Mouse (Mus musculus) stomach, embryonic 14.5 days (tissue): ENCODE data around the gene Krt80. TPM values are rescaled to one million over a fixed set of nuclear protein-coding genes. Genes with fewer than 3 reads are reported as not detected.

ENCODE experiments used
- ATAC-seq: fragments of 200-750 bp; cut with Nextera tagmentation; 2 replicates; pipeline ENCODE4 v1.8.0; 2017; ENCODE audit warnings: low read depth, moderate TSS enrichment; ENCODE audit not compliant: insufficient number of reproducible peaks, insufficient read depth, low FRiP score
- H3K27ac ChIP-seq: fragments of 300-500 bp; sonication (generic); 2 replicates; pipeline ENCODE4 v1.5.1; 2014; ENCODE audit warnings: mild to moderate bottlenecking, low read length, moderate library complexity, mixed read lengths
- H3K27me3 ChIP-seq: fragments of 300-500 bp; sonication (generic); 2 replicates; pipeline ENCODE4 v1.6.1; 2014; ENCODE audit warnings: low read length, control low read depth, mixed read lengths; ENCODE audit not compliant: control insufficient read depth, insufficient read depth
- H3K36me3 ChIP-seq: fragments of 300-500 bp; sonication (generic); 2 replicates; pipeline ENCODE4 v1.6.1; 2014; ENCODE audit warnings: mild to moderate bottlenecking, control low read depth, low read length, moderate library complexity, mixed read lengths; ENCODE audit not compliant: control insufficient read depth, insufficient read depth
- H3K4me1 ChIP-seq: fragments of 300-500 bp; sonication (generic); 2 replicates; pipeline ENCODE4 v1.6.1; 2014; ENCODE audit warnings: low read length, control low read depth, mixed read lengths; ENCODE audit not compliant: control insufficient read depth, insufficient read depth
- H3K4me2 ChIP-seq: fragments of 300-500 bp; sonication (generic); replicated peaks from 2 replicates; pipeline ENCODE4 v1.6.1; 2014; ENCODE audit warnings: low read depth, low read length, control low read depth
- H3K4me3 ChIP-seq: fragments of 300-500 bp; sonication (generic); 2 replicates; pipeline ENCODE4 v1.5.1; 2014; ENCODE audit warnings: low read depth, low read length, control low read depth
- H3K9ac ChIP-seq: fragments of 300-500 bp; sonication (generic); replicated peaks from 2 replicates; pipeline ENCODE4 v1.6.1; 2014; ENCODE audit warnings: low read depth, mild to moderate bottlenecking, control low read depth, low read length, moderate library complexity, mixed read lengths
- H3K9me3 ChIP-seq: fragments of 300-500 bp; sonication (generic); 2 replicates; pipeline ENCODE4 v1.6.1; 2016; ENCODE audit warnings: low read depth, low read length, control low read depth; ENCODE audit not compliant: control insufficient read depth
- WGBS: fragments of 180-500 bp; shearing (Covaris S2); extraction: QIAGEN DNeasy Blood & Tissue Kit; methylation state at CpG from one replicate; pipeline ENCODE4 v1.1.7; 2014; 5-methylcytosine and 5-hydroxymethylcytosine counted together
- polyA plus RNA-seq: library from polyadenylated mRNA; unstranded; fragments of >200 nt; fragmentation: Nextera tagmentation; extraction: Ambion mirVana; gene quantifications from 2 replicates; pipeline ENCODE4 v1.2.1, GENCODE M21; 2014

The Krt80 gene
- polyA plus RNA-seq = 2.4 and 4.0 TPM in 2 replicates

GRCm38 (mm10) chr15:101370101-101370911, at the start of gene Krt80:
TSS of gene Krt80 (minus strand) at chr15:101370162.
- WGBS = 38% methylated on average over 21 of the region's 22 CpGs
- Histone ChIP-seq H3K27ac (peak within 1 kb of the TSS; percentile 75; the same call in 1 of the 2 replicates), H3K9ac (no peak within 1 kb of the TSS), H3K4me3 (no peak within 1 kb of the TSS), H3K9me3 (no peaks in the 10 kb centered on the region), H3K4me1 (peaks cover 35% of the 10 kb centered on the region), H3K36me3 (no peaks in the 10 kb centered on the region), H3K4me2 (peak within 1 kb of the TSS; percentile 22; the same call in 1 of the 2 replicates), H3K27me3 (no peaks in the 10 kb centered on the region)
- ATAC-seq = peak; percentile 60

- no peak overlapping the region for H3K4me2 ChIP-seq
- no peaks in the 10 kb centered on the region; the same call in 1 of the 2 replicates for H3K36me3 ChIP-seq
- no peak for ATAC-seq
- no peak overlapping the region for H3K27ac ChIP-seq
- no peaks in the 10 kb centered on the region for H3K27me3 ChIP-seq
- no peaks in the 10 kb centered on the region for H3K9me3 ChIP-seq
- H3K4me3 ChIP-seq = no peak overlapping the region
- no peak overlapping the region for H3K9ac ChIP-seq
- 0 out of 2 replicates have a peak, but pooled peaks cover 6% of the 10 kb centered on the region for H3K4me1 ChIP-seq
- 74% methylated on average over 4 of the region's 4 CpGs for WGBS
Observed at GRCm38 (mm10) chr15:101418950-101419349, 49.0 kb upstream of the Krt80 start.

GRCm38 (mm10) chr15:101414807-101415565, 45.0 kb upstream of the Krt80 start:
- 0 out of 2 replicates have a peak, but pooled peaks cover 6% of the 10 kb centered on the region for H3K4me1 ChIP-seq
- no peaks in the 10 kb centered on the region for H3K36me3 ChIP-seq
- no peak overlapping the region for H3K4me3 ChIP-seq
- 0 out of 2 replicates have a peak, but pooled peaks cover 2% of the 10 kb centered on the region for H3K27me3 ChIP-seq
- ATAC-seq = peak; percentile 81
- no peaks in the 10 kb centered on the region for H3K9me3 ChIP-seq
- H3K27ac ChIP-seq = peak overlapping the region; percentile 71
- H3K4me2 ChIP-seq = peak overlapping the region; percentile 22
- no peak overlapping the region for H3K9ac ChIP-seq
- WGBS = 44% methylated on average over 11 of the region's 11 CpGs

- 0 out of 2 replicates have a peak overlapping the region, but pooled peaks have one; percentile 28 for H3K9ac ChIP-seq
- peak overlapping the region; percentile 42 for H3K4me2 ChIP-seq
- 37% methylated on average over 7 of the region's 7 CpGs for WGBS
- H3K9me3 ChIP-seq = no peaks in the 10 kb centered on the region
- H3K27me3 ChIP-seq = 0 out of 2 replicates have a peak, but pooled peaks cover 2% of the 10 kb centered on the region
- no peaks in the 10 kb centered on the region for H3K36me3 ChIP-seq
- 0 out of 2 replicates have a peak, but pooled peaks cover 6% of the 10 kb centered on the region for H3K4me1 ChIP-seq
- no peak for ATAC-seq
- H3K4me3 ChIP-seq = peak overlapping the region; percentile 17; the same call in 1 of the 2 replicates
- peak overlapping the region; percentile 48 for H3K27ac ChIP-seq
Observed at GRCm38 (mm10) chr15:101413916-101414635, 44.1 kb upstream of the Krt80 start.

GRCm38 (mm10) chr15:101412188-101412587, 42.2 kb upstream of the Krt80 start:
- WGBS = 15% methylated on average over 30 of the region's 31 CpGs
- Histone ChIP-seq H3K4me1 (0 out of 2 replicates have a peak, but pooled peaks cover 6% of the 10 kb centered on the region), H3K9me3 (no peaks in the 10 kb centered on the region), H3K9ac (no peak overlapping the region; the same call in 1 of the 2 replicates), H3K4me3 (peak overlapping the region; percentile 17), H3K27ac (peak overlapping the region; percentile 55; the same call in 1 of the 2 replicates), H3K27me3 (0 out of 2 replicates have a peak, but pooled peaks cover 2% of the 10 kb centered on the region), H3K36me3 (no peaks in the 10 kb centered on the region), H3K4me2 (peak overlapping the region; percentile 42)
- ATAC-seq = peak; percentile 36; the same call in 1 of the 2 replicates

- WGBS = 25% methylated on average over 2 of the region's 2 CpGs
- H3K4me3 ChIP-seq = peak within 1 kb of the TSS; percentile 17; the same call in 1 of the 2 replicates
- peak; percentile 33; the same call in 1 of the 2 replicates for ATAC-seq
- H3K4me2 ChIP-seq = peak within 1 kb of the TSS; percentile 42
- no peak within 1 kb of the TSS; the same call in 1 of the 2 replicates for H3K9ac ChIP-seq
- 0 out of 2 replicates have a peak, but pooled peaks cover 2% of the 10 kb centered on the region for H3K27me3 ChIP-seq
- 0 out of 2 replicates have a peak, but pooled peaks cover 6% of the 10 kb centered on the region for H3K4me1 ChIP-seq
- H3K27ac ChIP-seq = peak within 1 kb of the TSS; percentile 55; the same call in 1 of the 2 replicates
- H3K36me3 ChIP-seq = no peaks in the 10 kb centered on the region
- H3K9me3 ChIP-seq = no peaks in the 10 kb centered on the region
Observed at GRCm38 (mm10) chr15:101410775-101411174, 40.8 kb upstream of the Krt80 start, which contains the start of gene Krt7. TSS of gene Krt7 (plus strand) at chr15:101411043.

DNA sequence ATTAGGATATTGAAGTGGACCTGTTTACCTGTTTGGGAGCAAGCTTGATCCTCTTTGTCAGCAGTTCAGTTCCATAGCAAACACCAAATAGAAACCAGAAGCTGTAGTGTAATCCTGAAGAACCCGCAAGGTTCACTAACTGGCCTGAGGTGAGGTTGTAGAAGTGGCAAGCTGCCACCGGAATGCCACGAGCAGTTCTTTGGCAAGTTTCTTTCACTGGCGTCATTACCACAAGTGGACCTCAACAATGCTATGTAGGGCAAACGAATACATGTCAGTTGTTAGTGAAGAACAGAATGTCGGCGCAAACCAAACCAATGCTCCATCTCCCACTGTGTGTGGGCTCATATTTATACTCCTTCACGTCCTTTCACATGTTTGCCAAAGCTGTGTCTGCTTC, 28.3 kb upstream of the Krt80 start:
- no peak overlapping the region for H3K4me3 ChIP-seq
- H3K27ac ChIP-seq = no peak overlapping the region
- H3K27me3 ChIP-seq = no peaks in the 10 kb centered on the region
- H3K36me3 ChIP-seq = no peaks in the 10 kb centered on the region
- H3K9me3 ChIP-seq = no peaks in the 10 kb centered on the region
- no peak overlapping the region for H3K9ac ChIP-seq
- H3K4me1 ChIP-seq = no peaks in the 10 kb centered on the region
- no peak for ATAC-seq
- H3K4me2 ChIP-seq = no peak overlapping the region
- 88% methylated on average over 8 of the region's 8 CpGs for WGBS
